Mouse (Mus musculus) testis, adult 10 weeks (tissue): ENCODE data around the gene Wdr72. TPM values are rescaled to one million over a fixed set of nuclear protein-coding genes. Genes with fewer than 3 reads are reported as not detected.

Experiments used
- polyA plus RNA-seq: library from polyadenylated mRNA; stranded (reverse); fragments of 350-450 nt; fragmentation: Illumina TruSeq; extraction: RNeasy Lipid Tissue Mini Kit (QIAGEN cat#74804); gene quantifications from one replicate; pipeline ENCODE4 v1.2.3, GENCODE M21; 2014; ENCODE audit warnings: low read depth, low replicate concordance

Wdr72 gene
- not detected for polyA plus RNA-seq

GRCm38 (mm10) chr9:74109761-74110460 is at the start of gene Wdr72:
Gene Wdr72, plus strand, starts transcription at chr9:74110356.

Other genes with a start within 250 kb of the Wdr72 start
- 0.24 TPM for gene Unc13c, start 141.4 kb upstream of the Wdr72 start, polyA plus RNA-seq